Mouse (Mus musculus): ENCODE data around the gene 1110008L16Rik.
A peak's percentile ranks its signal among the peaks of the same experiment; 100 is the strongest.
"Not testable (repeated sequence)": the region's sequence is repeated elsewhere in the genome, so short reads cannot be mapped to it uniquely, and the experiment has no call there.

Gene 1110008L16Rik

GRCm38 (mm10) chr12:55299336-55299735, at the start of gene 1110008L16Rik:
Gene 1110008L16Rik, plus strand, starts transcription at chr12:55299577.
- DNase-seq, result no peak

- DNase-seq, result not testable (repeated sequence)
These were observed 37.4 kb upstream of the 1110008L16Rik start for GRCm38 (mm10) chr12:55261950-55262349.

GRCm38 (mm10) chr12:55263385-55263784, 36.0 kb upstream of the 1110008L16Rik start:
- DNase-seq, result not testable (repeated sequence)

GRCm38 (mm10) chr12:55272243-55272642, 27.1 kb upstream of the 1110008L16Rik start:
- DNase-seq, result no peak

- not testable (repeated sequence) for DNase-seq
These were observed 21.8 kb upstream of the 1110008L16Rik start for GRCm38 (mm10) chr12:55277583-55277982.

GRCm38 (mm10) chr12:55298112-55298511, 1.3 kb upstream of the 1110008L16Rik start:
- no peak for DNase-seq

- DNase-seq, result no peak
These were observed 1.5 kb downstream of the 1110008L16Rik start for GRCm38 (mm10) chr12:55300820-55301351.

- DNase-seq, result no peak
These were observed 2.3 kb downstream of the 1110008L16Rik start for GRCm38 (mm10) chr12:55301472-55302300.

GRCm38 (mm10) chr12:55302485-55303441, 3.4 kb downstream of the 1110008L16Rik start, which contains the start of gene Ppp2r3c:
Gene Ppp2r3c, minus strand, starts transcription at chr12:55302998.
- DNase-seq, result peak; percentile 81

GRCm38 (mm10) chr12:55306371-55306770, 7.0 kb downstream of the 1110008L16Rik start:
- no peak for DNase-seq

- no peak for DNase-seq
These were observed 8.2 kb downstream of the 1110008L16Rik start for GRCm38 (mm10) chr12:55307566-55307965.

- DNase-seq, result no peak
These were observed 9.4 kb downstream of the 1110008L16Rik start for GRCm38 (mm10) chr12:55308731-55309130.

- DNase-seq, result no peak
These were observed 10.1 kb downstream of the 1110008L16Rik start for GRCm38 (mm10) chr12:55309501-55309900.

- DNase-seq, result no peak
These were observed 12.5 kb downstream of the 1110008L16Rik start for GRCm38 (mm10) chr12:55311841-55312240.

- DNase-seq, result no peak
These were observed 14.5 kb downstream of the 1110008L16Rik start for GRCm38 (mm10) chr12:55313901-55314300.

GRCm38 (mm10) chr12:55315192-55315591, 15.8 kb downstream of the 1110008L16Rik start:
- peak; percentile 65 for DNase-seq

- DNase-seq, result no peak
These were observed 22.4 kb downstream of the 1110008L16Rik start for GRCm38 (mm10) chr12:55321642-55322291.

- DNase-seq, result no peak
These were observed 26.3 kb downstream of the 1110008L16Rik start for GRCm38 (mm10) chr12:55325702-55326101.

- DNase-seq, result no peak
These were observed 29.4 kb downstream of the 1110008L16Rik start for GRCm38 (mm10) chr12:55328784-55329183.

- no peak for DNase-seq
These were observed 30.0 kb downstream of the 1110008L16Rik start for GRCm38 (mm10) chr12:55329351-55329750.

- DNase-seq, result no peak
These were observed 34.3 kb downstream of the 1110008L16Rik start for GRCm38 (mm10) chr12:55333662-55334061.

GRCm38 (mm10) chr12:55338490-55338889, 39.1 kb downstream of the 1110008L16Rik start:
- DNase-seq, result not testable (repeated sequence)

Data from right cerebral cortex, postnatal 4 days (tissue).